Mouse (Mus musculus) heart, postnatal 14 days (tissue): ENCODE data around the gene Sumo2. TPM values are rescaled to one million over a fixed set of nuclear protein-coding genes. Genes with fewer than 3 reads are reported as not detected.
"Not testable (repeated sequence)": the region's sequence is repeated elsewhere in the genome, so short reads cannot be mapped to it uniquely, and the experiment has no call there.

Experiments used
- DNase-seq, 2 experiments: peaks; one replicate each; pipeline ENCODE4 v3.0.0; 2021 to 2022
- intact Hi-C: fragments of 180-260 bp; cut with DNase I; formaldehyde crosslinking; loops from one replicate; pipeline ENCODE4 v1.15.1; 2025
- long read RNA-seq, 2 experiments: library from polyadenylated mRNA; stranded (forward); transcript quantifications; one replicate each; pipeline ENCODE4 v2.0.0; 2021
- total RNA-seq, 2 experiments: library from RNA; stranded (reverse); gene quantifications; 2 replicates each; pipeline ENCODE4 v1.2.3; 2021

Sumo2 gene
- 100 to 1,000 TPM; 165 to 189 TPM for total RNA-seq
- long read RNA-seq, experiment 1, transcript Sumo2-205 (4 exons, 911 nt), result minor isoform, 16 of 185 reads
- long read RNA-seq, experiment 1, transcript Sumo2-207 (4 exons, 1,051 nt), result major isoform, 164 of 185 reads
- long read RNA-seq, experiment 1, partial matches to known transcripts, result 1 of 185 reads
- long read RNA-seq, experiment 1, other reads (novel, unspliced or antisense), result 3 of 185 reads
- long read RNA-seq, experiment 2, transcript Sumo2-207 (4 exons, 1,051 nt), result major isoform, 142 of 156 reads
- long read RNA-seq, experiment 2, transcript Sumo2-205 (4 exons, 911 nt), result minor isoform, 12 of 156 reads
- long read RNA-seq, experiment 2, partial matches to known transcripts, result 1 of 156 reads
- long read RNA-seq, experiment 2, other reads (novel, unspliced or antisense), result 1 of 156 reads

GRCm38 (mm10) chr11:115536038-115536681 lies at the start of gene Sumo2:
Gene Sumo2 (minus strand): TSS chr11:115536276.
- intact Hi-C loops, result loop anchor here (1.0 to 5.0 kb wide), 3 partner anchors 22 to 114 kb away; partner anchors contain the start of genes Jpt1 and Kctd2
- peak; percentile 100 for DNase-seq

- DNase-seq, result no peak
- intact Hi-C loops, result no loop called here
Measured at GRCm38 (mm10) chr11:115585573-115586100, 49.6 kb upstream of the Sumo2 start.

GRCm38 (mm10) chr11:115584376-115585073 lies 48.4 kb upstream of the Sumo2 start:
- intact Hi-C loops, result no loop called here
- DNase-seq, result no peak

- no peak for DNase-seq
- intact Hi-C loops, result no loop called here
Measured at GRCm38 (mm10) chr11:115582913-115583606, 47.0 kb upstream of the Sumo2 start.

- intact Hi-C loops, result no loop called here
Measured at GRCm38 (mm10) chr11:115579080-115579479, 43.0 kb upstream of the Sumo2 start.

GRCm38 (mm10) chr11:115564961-115565360 lies 28.9 kb upstream of the Sumo2 start:
- DNase-seq, result no peak
- intact Hi-C loops, result no loop called here

More at GRCm38 (mm10) chr11:115579080-115579479, 43.0 kb upstream of the Sumo2 start:
- DNase-seq, result no peak

- intact Hi-C loops, result no loop called here
- DNase-seq, result peak; percentile 97 to 98
Measured at GRCm38 (mm10) chr11:115564064-115564809, 28.2 kb upstream of the Sumo2 start, which contains the start of gene Nup85. Gene Nup85 (plus strand): TSS chr11:115564434.

GRCm38 (mm10) chr11:115563406-115563805 lies 27.3 kb upstream of the Sumo2 start:
- intact Hi-C loops, result no loop called here
- no peak for DNase-seq

GRCm38 (mm10) chr11:115555717-115556116 lies 19.6 kb upstream of the Sumo2 start:
- no peak for DNase-seq
- intact Hi-C loops, result no loop called here

- no peak for DNase-seq
- intact Hi-C loops, result no loop called here
Measured at GRCm38 (mm10) chr11:115552783-115553182, 16.7 kb upstream of the Sumo2 start.

- intact Hi-C loops, result no loop called here
- no peak for DNase-seq
Measured at GRCm38 (mm10) chr11:115543571-115543970, 7.5 kb upstream of the Sumo2 start.

GRCm38 (mm10) chr11:115538045-115538444 lies 2.0 kb upstream of the Sumo2 start:
- no peak for DNase-seq
- intact Hi-C loops, result loop anchor here (5.0 kb wide), 1 partner anchor 116 kb away; the partner anchor contains the start of gene Kctd2

- intact Hi-C loops, result loop anchor here (1.0 to 5.0 kb wide), 3 partner anchors 23 to 115 kb away; partner anchors contain the start of genes Jpt1 and Kctd2
- no peak for DNase-seq
Measured at GRCm38 (mm10) chr11:115536856-115537568, 936 bp upstream of the Sumo2 start.

- peak; percentile 77 to 83 for DNase-seq
- intact Hi-C loops, result loop anchor here (1.0 to 5.0 kb wide), 3 partner anchors 21 to 113 kb away; partner anchors contain the start of genes Jpt1 and Kctd2
Measured at GRCm38 (mm10) chr11:115535401-115536037, 557 bp downstream of the Sumo2 start.

GRCm38 (mm10) chr11:115534759-115535371 lies 1.2 kb downstream of the Sumo2 start:
- intact Hi-C loops, result loop anchor here (5.0 kb wide), 1 partner anchor 113 kb away; the partner anchor contains the start of gene Kctd2

GRCm38 (mm10) chr11:115526446-115526845 lies 9.6 kb downstream of the Sumo2 start:
- DNase-seq, intact Hi-C loops: not testable (repeated sequence)

More at GRCm38 (mm10) chr11:115534759-115535371, 1.2 kb downstream of the Sumo2 start:
- DNase-seq, result no peak

GRCm38 (mm10) chr11:115522703-115523102 lies 13.4 kb downstream of the Sumo2 start:
- no peak for DNase-seq
- intact Hi-C loops, result no loop called here
